Mouse (Mus musculus): ENCODE data around the gene Tacr1. TPM values are rescaled to one million over a fixed set of nuclear protein-coding genes. Genes with fewer than 3 reads are reported as not detected.

Gene Tacr1
- polyA plus RNA-seq (2015; fragmentation: Nextera tagmentation; extraction: Ambion mirVana) = 0.31 and 0.39 TPM in 2 replicates

DNA sequence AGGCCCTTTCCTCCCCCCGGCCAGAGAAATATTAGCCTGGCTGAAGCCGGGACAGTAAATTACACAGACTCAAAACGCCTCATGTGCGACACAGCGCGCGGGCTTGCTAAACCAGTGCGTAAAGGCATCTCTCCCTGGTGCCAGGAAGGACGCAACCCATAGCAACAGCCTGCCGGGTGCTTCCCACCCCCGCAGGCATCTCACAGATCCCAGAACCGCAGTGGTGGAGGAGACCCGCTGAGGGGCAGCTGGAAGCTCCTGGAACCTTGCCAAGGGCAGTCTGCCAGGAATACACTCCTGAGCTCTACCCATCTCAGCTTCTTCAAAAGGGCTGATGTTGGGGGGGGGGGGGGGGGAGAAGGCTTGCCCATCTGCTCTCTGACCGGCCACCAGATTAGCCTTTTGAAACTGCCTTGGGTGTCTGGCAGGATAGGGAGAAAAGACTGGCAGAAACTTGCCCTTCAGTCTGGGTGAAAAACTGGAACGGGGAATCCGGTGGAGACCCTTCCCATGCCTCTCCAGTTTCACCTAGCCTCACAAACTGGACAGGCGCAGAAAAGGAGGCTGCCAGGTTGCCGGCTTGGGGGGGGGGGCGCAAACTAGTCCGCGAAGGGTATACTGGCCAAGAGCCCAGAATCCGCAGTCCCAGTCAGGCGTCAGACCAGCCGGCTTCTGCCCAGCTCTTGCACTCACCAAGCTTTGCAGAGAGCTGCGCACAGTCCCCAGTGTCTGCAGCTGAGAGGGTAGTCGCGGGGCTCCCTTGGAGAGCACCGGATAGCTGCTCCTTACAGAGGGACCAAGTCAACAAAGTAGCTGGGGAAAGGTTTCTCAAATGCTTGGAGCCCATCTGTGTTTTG lies at the start of gene Tacr1:
TSS of gene Tacr1 (plus strand) at position 740 of the 857 bp plus-strand sequence.
- no peak within 1 kb of the TSS for H3K27ac ChIP-seq (ENCODE audit: low read length)
- no peak within 1 kb of the TSS for H3K9ac ChIP-seq (replicated peaks; ENCODE audit: low read depth)
- WGBS = under 1% methylated on average over 27 of the region's 28 CpGs
- H3K36me3 ChIP-seq (ENCODE audit: insufficient read depth, low read length) = no peaks in the 10 kb centered on the region
- no peaks in the 10 kb centered on the region; the same call in 1 of the 2 replicates for H3K27me3 ChIP-seq (replicated peaks; ENCODE audit: insufficient read depth, low read length)
- H3K4me3 ChIP-seq (ENCODE audit: low read depth, low read length) = no peak within 1 kb of the TSS; the same call in 1 of the 2 replicates
- peak within 1 kb of the TSS; percentile 44 for H3K4me2 ChIP-seq (replicated peaks; ENCODE audit: low read depth, low read length)
- no peak for DNase-seq (ENCODE audit: low spot score)
- peak; percentile 25; the same call in 1 of the 2 replicates for ATAC-seq
- H3K9me3 ChIP-seq (ENCODE audit: low read length) = no peaks in the 10 kb centered on the region
- no peak for TF ChIP-seq EP300 (IDR thresholded peaks at IDR 0.05)
- TF ChIP-seq CTCF (IDR thresholded peaks at IDR 0.05) = no peak
- H3K4me1 ChIP-seq (ENCODE audit: insufficient read depth, low read depth, low read length) = no peaks in the 10 kb centered on the region

- no peaks in the 10 kb centered on the region for H3K27me3 ChIP-seq (replicated peaks; ENCODE audit: insufficient read depth, low read length)
- no peaks in the 10 kb centered on the region for H3K4me1 ChIP-seq (ENCODE audit: insufficient read depth, low read depth, low read length)
- no peak overlapping the region for H3K4me2 ChIP-seq (replicated peaks; ENCODE audit: low read depth, low read length)
- ATAC-seq (no peak), DNase-seq (ENCODE audit: low spot score) (no peak)
- H3K9ac ChIP-seq (replicated peaks; ENCODE audit: low read depth) = no peak overlapping the region
- H3K4me3 ChIP-seq (ENCODE audit: low read depth, low read length) = no peak overlapping the region
- WGBS = 79% methylated on average over 3 of the region's 3 CpGs
- TF ChIP-seq EP300 (IDR thresholded peaks at IDR 0.05) (no peak), CTCF (IDR thresholded peaks at IDR 0.05) (no peak)
- no peak overlapping the region for H3K27ac ChIP-seq (ENCODE audit: low read length)
- no peaks in the 10 kb centered on the region for H3K9me3 ChIP-seq (ENCODE audit: low read length)
- no peaks in the 10 kb centered on the region for H3K36me3 ChIP-seq (ENCODE audit: insufficient read depth, low read length)
These were observed 26.0 kb upstream of the Tacr1 start for GRCm38 (mm10) chr6:82376144-82376543.

- H3K9me3 ChIP-seq (ENCODE audit: low read length) = no peaks in the 10 kb centered on the region
- H3K27ac ChIP-seq (ENCODE audit: low read length) = no peak overlapping the region
- no peak for TF ChIP-seq EP300 (IDR thresholded peaks at IDR 0.05)
- no peak for TF ChIP-seq CTCF (IDR thresholded peaks at IDR 0.05)
- H3K4me2 ChIP-seq (replicated peaks; ENCODE audit: low read depth, low read length) = no peak overlapping the region
- no peaks in the 10 kb centered on the region for H3K27me3 ChIP-seq (replicated peaks; ENCODE audit: insufficient read depth, low read length)
- H3K4me1 ChIP-seq (ENCODE audit: insufficient read depth, low read depth, low read length) = no peaks in the 10 kb centered on the region
- no peak overlapping the region for H3K4me3 ChIP-seq (ENCODE audit: low read depth, low read length)
- H3K36me3 ChIP-seq (ENCODE audit: insufficient read depth, low read length) = no peaks in the 10 kb centered on the region
- WGBS = 89% methylated on average over 5 of the region's 5 CpGs
- no peak for DNase-seq (ENCODE audit: low spot score)
- H3K9ac ChIP-seq (replicated peaks; ENCODE audit: low read depth) = no peak overlapping the region
- no peak for ATAC-seq
These were observed 18.6 kb upstream of the Tacr1 start for GRCm38 (mm10) chr6:82383556-82383955.

- Histone ChIP-seq H3K9me3 (ENCODE audit: low read length) (no peaks in the 10 kb centered on the region), H3K4me3 (ENCODE audit: low read depth, low read length) (no peak overlapping the region; the same call in 1 of the 2 replicates), H3K4me2 (replicated peaks; ENCODE audit: low read depth, low read length) (peak overlapping the region; percentile 44), H3K27ac (ENCODE audit: low read length) (no peak overlapping the region), H3K36me3 (ENCODE audit: insufficient read depth, low read length) (no peaks in the 10 kb centered on the region), H3K27me3 (replicated peaks; ENCODE audit: insufficient read depth, low read length) (no peaks in the 10 kb centered on the region; the same call in 1 of the 2 replicates), H3K9ac (replicated peaks; ENCODE audit: low read depth) (no peak overlapping the region), H3K4me1 (ENCODE audit: insufficient read depth, low read depth, low read length) (no peaks in the 10 kb centered on the region)
- DNase-seq (ENCODE audit: low spot score) (peak; percentile 57), ATAC-seq (no peak)
- TF ChIP-seq EP300 (IDR thresholded peaks at IDR 0.05) (no peak), CTCF (IDR thresholded peaks at IDR 0.05) (peak; percentile 47)
- WGBS = 2% methylated on average over 34 of the region's 34 CpGs
These were observed 664 bp downstream of the Tacr1 start for GRCm38 (mm10) chr6:82402501-82403495.

DNA sequence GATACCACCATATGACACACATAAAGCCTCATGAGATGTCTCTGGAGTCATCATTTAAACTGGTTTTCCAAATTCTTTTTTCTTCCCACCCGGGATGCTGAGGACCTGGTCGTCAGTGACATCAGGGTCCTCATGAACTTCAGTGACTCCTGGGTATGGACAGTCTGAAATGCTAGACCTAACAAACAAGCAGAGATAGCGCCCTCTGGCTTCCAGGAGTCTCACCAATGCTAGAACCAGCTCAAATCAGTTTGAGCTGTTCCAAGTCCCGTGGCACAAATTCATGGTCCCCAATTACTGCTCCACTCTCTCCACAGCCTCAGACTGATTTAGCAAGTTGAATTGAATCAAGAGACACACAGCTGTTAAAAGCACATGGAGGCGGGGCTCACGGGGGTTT lies 16.2 kb downstream of the Tacr1 start:
- no peak for DNase-seq (ENCODE audit: low spot score)
- Histone ChIP-seq H3K27me3 (replicated peaks; ENCODE audit: insufficient read depth, low read length) (no peaks in the 10 kb centered on the region), H3K9ac (replicated peaks; ENCODE audit: low read depth) (no peak overlapping the region), H3K36me3 (ENCODE audit: insufficient read depth, low read length) (no peaks in the 10 kb centered on the region), H3K4me1 (ENCODE audit: insufficient read depth, low read depth, low read length) (no peaks in the 10 kb centered on the region), H3K9me3 (ENCODE audit: low read length) (no peaks in the 10 kb centered on the region), H3K4me2 (replicated peaks; ENCODE audit: low read depth, low read length) (no peak overlapping the region), H3K4me3 (ENCODE audit: low read depth, low read length) (no peak overlapping the region), H3K27ac (ENCODE audit: low read length) (no peak overlapping the region)
- 70% methylated on average over 6 of the region's 6 CpGs for WGBS
- peak; percentile 41 for TF ChIP-seq CTCF (IDR thresholded peaks at IDR 0.05)
- no peak for TF ChIP-seq EP300 (IDR thresholded peaks at IDR 0.05)
- no peak for ATAC-seq

- H3K27me3 ChIP-seq (replicated peaks; ENCODE audit: insufficient read depth, low read length) = no peaks in the 10 kb centered on the region
- H3K27ac ChIP-seq (ENCODE audit: low read length) = no peak overlapping the region
- DNase-seq (ENCODE audit: low spot score) = no peak
- H3K4me3 ChIP-seq (ENCODE audit: low read depth, low read length) = no peak overlapping the region
- TF ChIP-seq EP300 (IDR thresholded peaks at IDR 0.05) = no peak
- TF ChIP-seq CTCF (IDR thresholded peaks at IDR 0.05) = no peak
- no peak overlapping the region for H3K9ac ChIP-seq (replicated peaks; ENCODE audit: low read depth)
- H3K4me2 ChIP-seq (replicated peaks; ENCODE audit: low read depth, low read length) = no peak overlapping the region
- 17% methylated on average over 4 of the region's 4 CpGs for WGBS
- no peak for ATAC-seq
- no peaks in the 10 kb centered on the region for H3K36me3 ChIP-seq (ENCODE audit: insufficient read depth, low read length)
- H3K9me3 ChIP-seq (ENCODE audit: low read length) = no peaks in the 10 kb centered on the region
- H3K4me1 ChIP-seq (ENCODE audit: insufficient read depth, low read depth, low read length) = no peaks in the 10 kb centered on the region
These were observed 18.1 kb downstream of the Tacr1 start for GRCm38 (mm10) chr6:82420222-82420621.

Measured in lung, postnatal 0 days (tissue).